Mouse (Mus musculus): ENCODE results near the gene Tril.

- TF ChIP-seq GATA1 (IDR thresholded peaks at IDR 0.05; ENCODE audit: borderline replicate concordance, low read length) (no peak), FLI1 (IDR thresholded peaks at IDR 0.05; ENCODE audit: low read length) (no peak)
Observed at GRCm38 (mm10) chr6:53808801-53809200, 11.8 kb downstream of the Tril start.

Data from megakaryocyte, embryonic 14.5 days (primary cell).